Mouse (Mus musculus) thymus, postnatal 36 days (tissue): ENCODE data around the gene Ccdc60.
A peak's percentile ranks its signal among the peaks of the same experiment; 100 is the strongest.
"Not testable (repeated sequence)": the region's sequence is repeated elsewhere in the genome, so short reads cannot be mapped to it uniquely, and the experiment has no call there.

Experiments used
- DNase-seq, 2 experiments: peaks; one replicate each; pipeline ENCODE4 v3.0.0; 2022; ENCODE audit warnings: mixed read lengths in 2 of 2

Gene Ccdc60

GRCm38 (mm10) chr5:116288849-116289570, at the start of gene Ccdc60:
Gene Ccdc60 (minus strand): TSS chr5:116288985.
- DNase-seq: peak; percentile 46 to 66

GRCm38 (mm10) chr5:116336191-116336590, 47.4 kb upstream of the Ccdc60 start:
- no peak for DNase-seq

GRCm38 (mm10) chr5:116328911-116329310, 40.1 kb upstream of the Ccdc60 start:
- no peak for DNase-seq

- no peak for DNase-seq
Observed at GRCm38 (mm10) chr5:116323401-116323800, 34.6 kb upstream of the Ccdc60 start.

GRCm38 (mm10) chr5:116322365-116323027, 33.7 kb upstream of the Ccdc60 start:
- DNase-seq: no peak

- DNase-seq: no peak
Observed at GRCm38 (mm10) chr5:116313711-116314110, 24.9 kb upstream of the Ccdc60 start.

- DNase-seq: no peak
Observed at GRCm38 (mm10) chr5:116312111-116312737, 23.4 kb upstream of the Ccdc60 start.

- no peak for DNase-seq
Observed at GRCm38 (mm10) chr5:116311636-116312035, 22.9 kb upstream of the Ccdc60 start.

- DNase-seq: no peak
Observed at GRCm38 (mm10) chr5:116309383-116309801, 20.6 kb upstream of the Ccdc60 start.

GRCm38 (mm10) chr5:116305557-116305956, 16.8 kb upstream of the Ccdc60 start:
- no peak for DNase-seq

GRCm38 (mm10) chr5:116305146-116305545, 16.4 kb upstream of the Ccdc60 start:
- not testable (repeated sequence) for DNase-seq

GRCm38 (mm10) chr5:116300984-116301383, 12.2 kb upstream of the Ccdc60 start:
- DNase-seq: no peak

GRCm38 (mm10) chr5:116293501-116293900, 4.7 kb upstream of the Ccdc60 start:
- DNase-seq: no peak

- DNase-seq: no peak
Observed at GRCm38 (mm10) chr5:116290584-116290983, 1.8 kb upstream of the Ccdc60 start.

GRCm38 (mm10) chr5:116289897-116290296, 1.1 kb upstream of the Ccdc60 start:
- no peak for DNase-seq

- DNase-seq: no peak
Observed at GRCm38 (mm10) chr5:116288183-116288582, 602 bp downstream of the Ccdc60 start.

GRCm38 (mm10) chr5:116285532-116286176, 3.1 kb downstream of the Ccdc60 start:
- no peak for DNase-seq

GRCm38 (mm10) chr5:116280518-116280917, 8.3 kb downstream of the Ccdc60 start:
- DNase-seq: peak in 1 of 2 experiments; percentile 11

GRCm38 (mm10) chr5:116278436-116278918, 10.3 kb downstream of the Ccdc60 start:
- DNase-seq: no peak

- DNase-seq: no peak
Observed at GRCm38 (mm10) chr5:116277951-116278350, 10.8 kb downstream of the Ccdc60 start.

- no peak for DNase-seq
Observed at GRCm38 (mm10) chr5:116274818-116275217, 14.0 kb downstream of the Ccdc60 start.

- DNase-seq: no peak
Observed at GRCm38 (mm10) chr5:116274365-116274764, 14.4 kb downstream of the Ccdc60 start.
